In the genomic region with DNA sequence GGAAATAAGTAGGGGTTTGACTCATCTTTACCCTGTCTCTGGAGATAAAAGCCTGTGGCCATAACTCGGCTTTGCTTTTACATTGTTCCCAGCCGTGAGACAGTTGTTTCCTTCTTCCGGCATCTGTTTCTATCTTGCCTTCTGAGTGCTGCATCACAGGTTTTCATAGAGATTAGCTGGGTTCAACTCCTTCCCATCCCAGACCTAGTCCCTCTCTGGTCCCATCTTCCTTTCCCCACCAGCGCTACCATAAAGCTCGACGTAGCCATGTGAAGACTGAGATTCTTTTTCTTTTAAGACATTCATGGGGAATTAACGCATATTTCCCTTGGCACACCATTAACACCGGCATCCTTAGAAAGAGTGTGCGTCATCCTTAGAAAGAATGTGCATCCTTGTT, we compare ENCODE assay signal across 8 mouse cellular contexts.
DNase-seq lines count a peak whose midpoint lies in the region; ATAC-seq and TF ChIP-seq lines count a peak whose summit lies in the region.

No protein-coding gene starts in this region.

- H3K4me1 ChIP-seq in heart, embryonic 11.5 days (ENCODE audit: control insufficient read depth, insufficient read depth, low read length), result peaks cover 36% of the 10 kb centered on the region
- H3K4me1 ChIP-seq in hindbrain, postnatal 0 days (ENCODE audit: insufficient read depth, low read length), result peaks cover 17% of the 10 kb centered on the region; the same call in 1 of the 2 replicates
- peaks cover 28% of the 10 kb centered on the region for H3K4me1 ChIP-seq in midbrain, embryonic 12.5 days

- no peak for ATAC-seq in heart, embryonic 11.5 days (replicated peaks; ENCODE audit: insufficient number of reproducible peaks, low FRiP score, low TSS enrichment)
- peak; percentile 50 for ATAC-seq in common myeloid progenitor, adult 5-6 weeks (replicated peaks; ENCODE audit: low read depth, poor library complexity, severe bottlenecking)
- ATAC-seq in hindbrain, postnatal 0 days, result no peak
- ATAC-seq in midbrain, embryonic 12.5 days (ENCODE audit: low FRiP score, low read depth), result 0 out of 2 replicates have a peak, but pooled peaks have one; percentile 3
- ATAC-seq in activated CD4-positive, CD25-positive, alpha-beta regulatory T cell, adult 4 months, result no peak

- H3K9me3 ChIP-seq in heart, embryonic 11.5 days (replicated peaks; ENCODE audit: control insufficient read depth, low read length), result no peaks in the 10 kb centered on the region
- no peaks in the 10 kb centered on the region for H3K9me3 ChIP-seq in hindbrain, postnatal 0 days (ENCODE audit: low read length)
- no peaks in the 10 kb centered on the region for H3K9me3 ChIP-seq in midbrain, embryonic 12.5 days

- peak overlapping the region; percentile 57 for H3K4me3 ChIP-seq in heart, embryonic 11.5 days (ENCODE audit: low read depth, low read length)
- H3K4me3 ChIP-seq in hindbrain, postnatal 0 days (ENCODE audit: low read length), result peak overlapping the region; percentile 18
- H3K4me3 ChIP-seq in midbrain, embryonic 12.5 days, result peak overlapping the region; percentile 36

- DNase-seq in heart, adult 11 months, result no peak
- no peak for DNase-seq in hindbrain, postnatal 0 days (ENCODE audit: low spot score)
- no peak for DNase-seq in frontal cortex, adult 2 months (ENCODE audit: extremely low spot score in 1 of 2, low spot score in 1 of 2)
- no peak for DNase-seq in ovary, postnatal 10 days (ENCODE audit: low spot score)

- H3K36me3 ChIP-seq in heart, embryonic 11.5 days (ENCODE audit: control insufficient read depth, insufficient read depth, low read length), result no peaks in the 10 kb centered on the region
- no peaks in the 10 kb centered on the region for H3K36me3 ChIP-seq in hindbrain, postnatal 0 days (ENCODE audit: insufficient read depth, low read length)
- H3K36me3 ChIP-seq in midbrain, embryonic 12.5 days, result no peaks in the 10 kb centered on the region

- WGBS in heart, embryonic 11.5 days (ENCODE audit: insufficient replicate concordance), result 2% methylated on average over 9 of the region's 9 CpGs
- WGBS in hindbrain, postnatal 0 days, result 6% methylated on average over 9 of the region's 9 CpGs
- WGBS in midbrain, embryonic 12.5 days, result 2% methylated on average over 9 of the region's 9 CpGs

- no peaks in the 10 kb centered on the region for H3K27me3 ChIP-seq in heart, embryonic 11.5 days (ENCODE audit: control insufficient read depth, insufficient read depth, low read length)
- no peaks in the 10 kb centered on the region for H3K27me3 ChIP-seq in hindbrain, postnatal 0 days (ENCODE audit: insufficient read depth, low read length)
- H3K27me3 ChIP-seq in midbrain, embryonic 12.5 days, result peaks cover 38% of the 10 kb centered on the region

- peak overlapping the region; percentile 63 for H3K4me2 ChIP-seq in heart, embryonic 11.5 days
- H3K4me2 ChIP-seq in hindbrain, postnatal 0 days (ENCODE audit: low read depth, low read length), result peak overlapping the region; percentile 49
- peak overlapping the region; percentile 51 for H3K4me2 ChIP-seq in midbrain, embryonic 12.5 days (replicated peaks)

- H3K27ac ChIP-seq in heart, embryonic 11.5 days (ENCODE audit: low read depth, low read length), result 0 out of 2 replicates have a peak overlapping the region, but pooled peaks have one; percentile 7
- no peak overlapping the region for H3K27ac ChIP-seq in hindbrain, postnatal 0 days
- no peak overlapping the region for H3K27ac ChIP-seq in midbrain, embryonic 12.5 days (replicated peaks)

- TF ChIP-seq CTCF in hindbrain, postnatal 0 days (IDR thresholded peaks at IDR 0.05; ENCODE audit: low read depth), result no peak

- H3K9ac ChIP-seq in heart, embryonic 11.5 days (ENCODE audit: low read depth, low read length), result 0 out of 2 replicates have a peak overlapping the region, but pooled peaks have one; percentile 2
- no peak overlapping the region; the same call in 1 of the 2 replicates for H3K9ac ChIP-seq in hindbrain, postnatal 0 days (replicated peaks; ENCODE audit: low read length)
- no peak overlapping the region for H3K9ac ChIP-seq in midbrain, embryonic 12.5 days (replicated peaks)

Comparison
In these comparisons a context has a peak if more than half of its experiments do, and no peak if none do; other contexts are left out.
1. ATAC-seq: peak in common myeloid progenitor, adult 5-6 weeks (single experiment) and midbrain, embryonic 12.5 days (single experiment); none in heart, embryonic 11.5 days (single experiment), hindbrain, postnatal 0 days (single experiment) and activated CD4-positive, CD25-positive, alpha-beta regulatory T cell, adult 4 months (single experiment).
2. Peak in every context shown above with its lines, with median percentiles within 50 percentile points of each other: H3K4me2 ChIP-seq and H3K4me3 ChIP-seq.